Mouse (Mus musculus): ENCODE results near the gene Abi3. TPM values are rescaled to one million over a fixed set of nuclear protein-coding genes. Genes with fewer than 3 reads are reported as not detected.

Gene Abi3
- total RNA-seq, 2 experiments from 2014 or later: 11.3 to 19.3 TPM

- no peak for DNase-seq
These were observed 56.6 kb downstream of the Abi3 start for GRCm38 (mm10) chr11:95785675-95786074.

- DNase-seq: no peak
These were observed 58.3 kb downstream of the Abi3 start for GRCm38 (mm10) chr11:95783958-95784357.

GRCm38 (mm10) chr11:95783457-95783856, 58.8 kb downstream of the Abi3 start:
- DNase-seq: no peak

GRCm38 (mm10) chr11:95781557-95781956, 60.7 kb downstream of the Abi3 start:
- DNase-seq: no peak

GRCm38 (mm10) chr11:95780480-95780879, 61.8 kb downstream of the Abi3 start:
- no peak for DNase-seq

Other genes starting within 250 kb of the Abi3 start
- gene Phb, start 175.5 kb downstream of the Abi3 start, total RNA-seq (2021): 100 to 1,000 TPM; 324 to 358 TPM
- gene Zfp652, start 129.8 kb downstream of the Abi3 start, total RNA-seq (2021): 10 to 100 TPM; 40.2 to 47.4 TPM
- gene B130006D01Rik, start 118.9 kb downstream of the Abi3 start, total RNA-seq (2021): under 1 TPM; 0.53 to 0.73 TPM
- 100 to 1,000 TPM; 119 to 160 TPM for gene Phospho1, start 18.0 kb downstream of the Abi3 start, total RNA-seq (2021)
- 10 to 100 TPM; 14.3 to 30.9 TPM for gene Gngt2, start 5.3 kb downstream of the Abi3 start, total RNA-seq (2021)
- not detected for gene B4galnt2, start 72.4 kb upstream of the Abi3 start, total RNA-seq (2021)
- gene Igf2bp1, start 163.5 kb upstream of the Abi3 start, total RNA-seq (2021): 1 to 10 TPM; 2.1 to 4.7 TPM
- gene Gip, start 182.1 kb upstream of the Abi3 start, total RNA-seq (2021): not detected
- 10 to 100 TPM; 85.8 to 89.6 TPM for gene Snf8, start 192.4 kb upstream of the Abi3 start, total RNA-seq (2021)
- 10 to 100 TPM; 53.4 to 56.4 TPM for gene Ube2z, start 222.9 kb upstream of the Abi3 start, total RNA-seq (2021)
- 100 to 1,000 TPM; 268 to 316 TPM for gene Atp5g1, start 233.2 kb upstream of the Abi3 start, total RNA-seq (2021)

Measured in adrenal gland, postnatal 36 days (tissue).